Mouse (Mus musculus): ENCODE measurements around the gene Sumo3. TPM values are rescaled to one million over a fixed set of nuclear protein-coding genes. Genes with fewer than 3 reads are reported as not detected.

The Sumo3 gene
- polyA plus RNA-seq, 1 experiment from 2014 or later = 171 TPM

- ATAC-seq (ENCODE audit: extremely low read depth, insufficient number of reproducible peaks, low FRiP score, low TSS enrichment) = no peak
- Histone ChIP-seq H3K4me1 (peaks cover 49% of the 10 kb centered on the region), H3K27ac (replicated peaks) (no peak overlapping the region), H3K36me3 (peaks cover 23% of the 10 kb centered on the region), H3K9ac (no peak overlapping the region), H3K4me3 (no peak overlapping the region), H3K27me3 (replicated peaks) (no peaks in the 10 kb centered on the region), H3K4me2 (no peak overlapping the region), H3K9me3 (no peaks in the 10 kb centered on the region)
- 29% methylated on average over 2 of the region's 2 CpGs for WGBS
Observed at GRCm38 (mm10) chr10:77627497-77627896, 21.6 kb downstream of the Sumo3 start.

DNA sequence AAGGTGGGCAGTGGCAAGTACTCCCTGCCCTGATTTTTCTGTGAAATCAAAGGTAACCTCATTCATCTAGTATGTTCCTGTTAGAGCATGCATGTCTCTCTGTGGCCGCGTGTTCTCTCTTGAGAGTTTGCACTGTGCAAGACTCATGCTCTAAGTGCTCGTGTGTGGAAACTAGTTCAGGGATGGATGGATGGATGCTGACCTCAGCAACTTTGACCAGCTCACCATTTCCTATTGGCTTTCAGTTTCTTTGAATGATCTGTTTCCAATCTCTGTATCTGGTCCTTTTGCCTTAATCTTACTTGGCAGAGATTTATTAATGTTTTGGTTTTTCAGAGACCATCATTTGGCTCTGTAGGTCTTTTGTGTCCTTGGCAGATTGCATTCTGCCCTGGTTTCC lies 23.3 kb downstream of the Sumo3 start:
- peaks cover 32% of the 10 kb centered on the region for H3K36me3 ChIP-seq
- no peak overlapping the region for H3K9ac ChIP-seq
- ATAC-seq (ENCODE audit: extremely low read depth, insufficient number of reproducible peaks, low FRiP score, low TSS enrichment) = no peak
- no peak overlapping the region for H3K27ac ChIP-seq (replicated peaks)
- peaks cover 48% of the 10 kb centered on the region for H3K4me1 ChIP-seq
- H3K4me2 ChIP-seq = no peak overlapping the region
- H3K27me3 ChIP-seq (replicated peaks) = no peaks in the 10 kb centered on the region
- H3K9me3 ChIP-seq = no peaks in the 10 kb centered on the region
- no peak overlapping the region for H3K4me3 ChIP-seq
- WGBS = 85% methylated on average over 3 of the region's 3 CpGs

DNA sequence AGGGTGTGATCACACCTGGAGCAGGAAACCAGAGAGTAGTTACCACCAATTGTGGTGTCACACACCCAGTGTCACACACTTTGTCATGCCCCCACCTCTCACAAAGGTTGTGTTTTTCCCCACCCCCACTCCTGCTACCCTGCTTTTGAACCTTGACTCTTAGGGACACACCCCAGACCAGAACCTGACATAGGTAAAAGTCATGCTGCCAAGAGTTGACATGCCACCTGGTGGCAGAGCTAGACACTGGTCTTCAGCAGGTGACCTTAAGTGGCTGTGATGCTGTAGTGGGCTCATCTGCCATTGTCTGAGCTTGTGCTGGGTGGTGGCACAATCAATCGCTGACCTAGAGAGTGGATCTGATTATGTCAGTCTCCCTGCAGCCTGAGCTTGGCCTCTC lies 24.1 kb downstream of the Sumo3 start:
- Histone ChIP-seq H3K4me1 (peaks cover 48% of the 10 kb centered on the region), H3K4me2 (no peak overlapping the region), H3K27ac (replicated peaks) (no peak overlapping the region), H3K4me3 (no peak overlapping the region), H3K36me3 (peaks cover 36% of the 10 kb centered on the region), H3K9me3 (no peaks in the 10 kb centered on the region), H3K9ac (no peak overlapping the region), H3K27me3 (replicated peaks) (no peaks in the 10 kb centered on the region)
- 84% methylated on average over 1 of the region's 1 CpGs for WGBS
- no peak for ATAC-seq (ENCODE audit: extremely low read depth, insufficient number of reproducible peaks, low FRiP score, low TSS enrichment)

DNA sequence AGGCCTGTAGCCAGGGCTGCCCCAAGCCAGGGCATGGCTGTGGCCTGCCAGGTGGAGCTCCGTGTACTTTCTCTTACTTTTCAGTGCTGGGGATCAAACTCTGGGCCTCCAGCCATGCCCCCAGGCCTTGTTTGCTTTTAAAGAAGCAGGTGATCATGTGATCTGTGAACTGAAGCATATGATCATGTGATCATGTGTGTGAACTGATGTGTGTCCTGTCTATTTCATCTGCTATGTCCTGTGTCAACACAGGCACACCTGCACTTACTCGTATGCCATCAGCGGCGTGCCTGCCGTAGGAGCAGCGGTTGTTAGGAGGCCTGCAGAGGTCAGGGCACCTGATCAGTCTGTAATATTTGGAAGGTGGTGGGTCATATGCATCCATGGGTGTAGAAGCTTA lies 28.1 kb downstream of the Sumo3 start:
- Histone ChIP-seq H3K4me2 (no peak overlapping the region), H3K27ac (replicated peaks) (peak overlapping the region; percentile 81), H3K9ac (peak overlapping the region; percentile 29; the same call in 1 of the 2 replicates), H3K27me3 (replicated peaks) (no peaks in the 10 kb centered on the region), H3K4me1 (peaks cover 65% of the 10 kb centered on the region), H3K36me3 (peaks cover 68% of the 10 kb centered on the region), H3K9me3 (no peaks in the 10 kb centered on the region), H3K4me3 (no peak overlapping the region)
- ATAC-seq (ENCODE audit: extremely low read depth, insufficient number of reproducible peaks, low FRiP score, low TSS enrichment) = no peak
- WGBS = 73% methylated on average over 6 of the region's 6 CpGs

GRCm38 (mm10) chr10:77634452-77635231 lies 28.7 kb downstream of the Sumo3 start:
- H3K4me1 ChIP-seq = peaks cover 69% of the 10 kb centered on the region
- H3K27ac ChIP-seq (replicated peaks) = peak overlapping the region; percentile 81
- ATAC-seq (ENCODE audit: extremely low read depth, insufficient number of reproducible peaks, low FRiP score, low TSS enrichment) = peak; percentile 67
- H3K27me3 ChIP-seq (replicated peaks) = no peaks in the 10 kb centered on the region
- H3K4me2 ChIP-seq = peak overlapping the region; percentile 18; the same call in 1 of the 2 replicates
- H3K36me3 ChIP-seq = peaks cover 70% of the 10 kb centered on the region
- H3K9me3 ChIP-seq = no peaks in the 10 kb centered on the region
- H3K4me3 ChIP-seq = no peak overlapping the region
- peak overlapping the region; percentile 58; the same call in 1 of the 2 replicates for H3K9ac ChIP-seq
- 30% methylated on average over 13 of the region's 13 CpGs for WGBS

DNA sequence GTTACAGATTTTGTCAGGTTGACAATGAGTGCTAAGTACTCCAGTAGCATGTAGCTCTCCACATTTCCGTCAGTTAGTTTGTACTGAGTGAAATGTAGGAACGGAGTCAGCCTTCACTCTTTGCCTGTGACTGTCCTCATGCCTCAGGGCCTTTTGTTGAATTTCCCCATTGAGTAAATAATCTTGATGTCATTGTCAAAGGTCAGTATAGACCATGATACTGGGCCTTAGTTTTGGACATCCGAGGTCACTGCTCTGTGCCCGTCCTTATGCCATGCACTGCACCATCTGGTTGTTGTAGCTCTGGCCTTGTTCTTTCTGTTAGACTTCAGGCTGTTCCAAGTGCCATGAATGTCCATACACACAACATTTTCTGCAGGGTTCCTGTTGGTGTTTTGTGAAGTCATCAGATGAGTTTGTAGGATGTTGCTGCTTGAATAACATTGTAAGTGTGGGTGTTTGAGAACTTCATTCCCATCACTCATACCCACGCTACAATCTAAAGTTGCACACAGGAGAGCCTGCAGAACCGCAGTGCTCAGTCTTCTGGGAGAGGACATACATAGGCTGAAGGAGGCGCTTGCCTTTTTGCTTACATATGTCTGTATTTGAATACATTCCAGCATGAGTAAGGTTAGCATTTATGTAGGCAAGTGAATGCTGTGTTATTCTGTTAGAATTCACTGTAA lies 30.5 kb downstream of the Sumo3 start:
- WGBS = 86% methylated on average over 7 of the region's 7 CpGs
- Histone ChIP-seq H3K4me3 (no peak overlapping the region), H3K4me1 (peaks cover 67% of the 10 kb centered on the region), H3K9me3 (no peaks in the 10 kb centered on the region), H3K27me3 (replicated peaks) (no peaks in the 10 kb centered on the region), H3K9ac (no peak overlapping the region), H3K27ac (replicated peaks) (no peak overlapping the region), H3K4me2 (no peak overlapping the region), H3K36me3 (peaks cover 80% of the 10 kb centered on the region)
- ATAC-seq (ENCODE audit: extremely low read depth, insufficient number of reproducible peaks, low FRiP score, low TSS enrichment) = no peak

- ATAC-seq (ENCODE audit: extremely low read depth, insufficient number of reproducible peaks, low FRiP score, low TSS enrichment) = no peak
- Histone ChIP-seq H3K36me3 (peaks cover 81% of the 10 kb centered on the region), H3K9ac (peak overlapping the region; percentile 15; the same call in 1 of the 2 replicates), H3K27ac (replicated peaks) (peak overlapping the region; percentile 16; the same call in 1 of the 2 replicates), H3K9me3 (no peaks in the 10 kb centered on the region), H3K4me3 (no peak overlapping the region), H3K4me1 (peaks cover 62% of the 10 kb centered on the region), H3K27me3 (replicated peaks) (no peaks in the 10 kb centered on the region), H3K4me2 (no peak overlapping the region)
- WGBS = 58% methylated on average over 6 of the region's 6 CpGs
Observed at GRCm38 (mm10) chr10:77638956-77639355, 33.1 kb downstream of the Sumo3 start.

DNA sequence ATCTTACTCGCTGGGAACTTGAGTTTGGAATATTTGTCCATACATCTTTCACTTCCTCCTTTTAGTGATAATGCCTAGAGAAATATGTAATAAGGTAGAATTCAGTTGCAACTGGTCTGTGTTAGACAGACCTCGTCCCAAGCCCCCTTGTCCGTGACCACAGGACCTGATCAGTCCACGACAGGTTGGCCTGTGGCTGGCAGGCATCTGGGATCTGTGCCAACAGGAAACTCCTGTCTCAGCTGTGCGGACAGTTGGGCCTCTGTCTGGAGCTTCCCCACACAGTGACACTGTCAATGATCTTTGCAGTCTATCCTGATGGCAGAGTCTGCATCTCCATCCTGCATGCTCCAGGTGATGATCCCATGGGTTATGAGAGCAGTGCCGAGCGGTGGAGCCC lies 37.3 kb downstream of the Sumo3 start:
- Histone ChIP-seq H3K4me2 (no peak overlapping the region), H3K9me3 (no peaks in the 10 kb centered on the region), H3K36me3 (peaks cover 78% of the 10 kb centered on the region), H3K9ac (no peak overlapping the region), H3K4me1 (peaks cover 29% of the 10 kb centered on the region), H3K4me3 (no peak overlapping the region), H3K27me3 (replicated peaks) (no peaks in the 10 kb centered on the region), H3K27ac (replicated peaks) (no peak overlapping the region)
- no peak for ATAC-seq (ENCODE audit: extremely low read depth, insufficient number of reproducible peaks, low FRiP score, low TSS enrichment)
- 54% methylated on average over 7 of the region's 7 CpGs for WGBS

DNA sequence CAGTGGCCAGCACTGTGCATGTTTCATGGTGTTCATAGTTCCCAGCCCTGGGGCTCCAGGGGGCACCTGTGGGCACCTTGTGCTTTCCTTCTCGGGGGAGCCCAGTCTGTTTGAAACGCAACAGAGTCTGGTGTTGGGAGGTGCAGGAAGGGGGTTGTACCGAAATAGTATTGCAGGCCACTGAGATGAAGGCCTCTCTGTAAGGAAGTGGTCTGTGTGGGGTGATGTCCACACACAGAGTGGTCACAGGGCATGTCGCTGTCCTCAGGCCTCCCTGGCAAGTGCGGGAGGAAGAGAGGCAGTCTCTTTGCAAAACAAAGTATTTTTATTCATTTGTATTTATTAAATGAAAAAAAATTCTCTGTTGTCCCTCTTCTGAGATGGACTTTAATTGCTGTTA lies 39.7 kb downstream of the Sumo3 start:
- Histone ChIP-seq H3K4me3 (no peak overlapping the region), H3K9ac (no peak overlapping the region), H3K9me3 (no peaks in the 10 kb centered on the region), H3K27ac (replicated peaks) (no peak overlapping the region), H3K36me3 (peaks cover 60% of the 10 kb centered on the region), H3K4me1 (peaks cover 15% of the 10 kb centered on the region), H3K4me2 (no peak overlapping the region), H3K27me3 (replicated peaks) (no peaks in the 10 kb centered on the region)
- 83% methylated on average over 5 of the region's 5 CpGs for WGBS
- no peak for ATAC-seq (ENCODE audit: extremely low read depth, insufficient number of reproducible peaks, low FRiP score, low TSS enrichment)

DNA sequence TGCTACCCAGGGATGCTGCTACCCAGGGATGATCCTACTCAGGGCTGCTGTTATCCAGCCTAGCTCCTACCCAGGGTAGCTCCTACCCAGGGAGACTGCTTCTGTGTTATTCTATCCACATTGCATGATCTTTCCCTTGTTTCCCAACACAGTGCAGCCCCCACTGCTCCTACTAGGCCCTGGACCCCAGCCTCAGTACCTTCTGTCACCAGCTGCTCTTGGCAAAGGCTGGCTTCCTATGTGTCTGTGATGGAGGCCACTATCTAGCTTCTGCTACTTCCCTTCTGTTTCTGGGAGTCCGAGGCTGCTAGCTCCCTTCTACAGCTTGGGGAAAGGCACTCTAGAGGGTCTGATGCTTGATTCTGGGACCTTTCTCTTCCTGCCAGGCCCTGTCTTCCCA lies 41.6 kb downstream of the Sumo3 start:
- no peak overlapping the region for H3K4me3 ChIP-seq
- no peak overlapping the region for H3K4me2 ChIP-seq
- no peak for ATAC-seq (ENCODE audit: extremely low read depth, insufficient number of reproducible peaks, low FRiP score, low TSS enrichment)
- H3K9ac ChIP-seq = no peak overlapping the region
- no peaks in the 10 kb centered on the region for H3K27me3 ChIP-seq (replicated peaks)
- 65% methylated on average over 1 of the region's 1 CpGs for WGBS
- H3K9me3 ChIP-seq = no peaks in the 10 kb centered on the region
- no peak overlapping the region for H3K27ac ChIP-seq (replicated peaks)
- H3K4me1 ChIP-seq = peaks cover 15% of the 10 kb centered on the region
- H3K36me3 ChIP-seq = peaks cover 44% of the 10 kb centered on the region

GRCm38 (mm10) chr10:77647901-77648300 lies 42.0 kb downstream of the Sumo3 start:
- no peak for ATAC-seq (ENCODE audit: extremely low read depth, insufficient number of reproducible peaks, low FRiP score, low TSS enrichment)
- Histone ChIP-seq H3K4me3 (no peak overlapping the region), H3K36me3 (peaks cover 41% of the 10 kb centered on the region), H3K4me2 (no peak overlapping the region), H3K4me1 (peaks cover 15% of the 10 kb centered on the region), H3K27me3 (replicated peaks) (no peaks in the 10 kb centered on the region), H3K9ac (no peak overlapping the region), H3K27ac (replicated peaks) (no peak overlapping the region), H3K9me3 (no peaks in the 10 kb centered on the region)
- 87% methylated on average over 8 of the region's 8 CpGs for WGBS
